Mouse (Mus musculus): ENCODE results near the gene Mtus2.

DNA sequence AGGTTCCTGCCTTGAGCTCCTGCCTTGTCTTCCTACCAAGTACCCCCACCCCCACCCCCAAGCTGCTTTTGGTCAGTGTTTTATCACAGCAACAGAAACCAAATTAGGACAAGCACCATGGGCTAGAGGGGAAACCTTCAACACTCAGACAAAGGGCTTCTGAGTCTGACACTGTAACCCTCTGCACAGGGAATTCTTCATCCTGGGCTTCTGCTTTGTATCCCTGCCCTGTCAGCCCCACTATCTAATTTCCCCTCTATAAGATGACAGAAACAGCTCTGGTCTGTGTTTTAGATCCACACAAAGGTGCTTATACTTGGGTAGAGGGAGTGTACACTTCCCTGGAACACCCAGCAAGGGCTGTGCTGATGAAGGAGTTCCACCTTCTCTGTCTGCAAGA lies 294.7 kb downstream of the Mtus2 start:
- TF ChIP-seq CTCF (conservative IDR thresholded peaks at IDR 0.05; ENCODE audit: insufficient read depth, insufficient read length, low read depth, low read length) (no peak), POLR2A (IDR thresholded peaks at IDR 0.05; ENCODE audit: low read depth, low read length) (no peak)
